Mouse (Mus musculus) CD4-positive, CD25-positive, alpha-beta regulatory T cell, adult 4 months (primary cell): ENCODE results near the gene Muc2. TPM values are rescaled to one million over a fixed set of nuclear protein-coding genes. Genes with fewer than 3 reads are reported as not detected.
A peak's percentile ranks its signal among the peaks of the same experiment; 100 is the strongest.
"Not testable (repeated sequence)": the region's sequence is repeated elsewhere in the genome, so short reads cannot be mapped to it uniquely, and the experiment has no call there.

Experiments
- ATAC-seq: one replicate; pipeline ENCODE4 v1.8.0; 2017
- polyA plus RNA-seq, 2 experiments: library from polyadenylated mRNA; unstranded; fragments of 100-300 nt; shearing (Covaris generic); gene quantifications; one replicate each; pipeline ENCODE4 v1.2.1; 2017

Gene Muc2
- polyA plus RNA-seq = not detected

DNA sequence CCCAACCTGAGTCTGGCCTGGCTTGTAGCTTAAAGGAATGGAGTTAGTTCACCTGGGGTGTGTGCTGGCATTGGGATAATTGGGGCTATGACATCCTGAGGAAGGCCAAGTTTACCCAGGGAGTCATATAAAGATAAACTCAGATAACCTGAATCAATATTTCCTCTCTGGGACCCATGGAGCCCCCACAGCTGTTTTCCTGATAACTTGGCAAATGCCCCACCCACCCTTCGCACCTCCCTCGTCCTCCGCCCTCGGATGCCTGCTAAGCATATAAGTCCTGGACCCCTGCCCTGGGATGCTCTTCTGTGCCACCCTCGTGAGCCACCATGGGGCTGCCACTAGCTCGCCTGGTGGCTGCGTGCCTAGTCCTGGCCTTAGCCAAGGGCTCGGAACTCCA, at the start of gene Muc2:
Gene Muc2, plus strand, starts transcription at position 301 of the 400 bp plus-strand sequence.
- ATAC-seq = no peak

DNA sequence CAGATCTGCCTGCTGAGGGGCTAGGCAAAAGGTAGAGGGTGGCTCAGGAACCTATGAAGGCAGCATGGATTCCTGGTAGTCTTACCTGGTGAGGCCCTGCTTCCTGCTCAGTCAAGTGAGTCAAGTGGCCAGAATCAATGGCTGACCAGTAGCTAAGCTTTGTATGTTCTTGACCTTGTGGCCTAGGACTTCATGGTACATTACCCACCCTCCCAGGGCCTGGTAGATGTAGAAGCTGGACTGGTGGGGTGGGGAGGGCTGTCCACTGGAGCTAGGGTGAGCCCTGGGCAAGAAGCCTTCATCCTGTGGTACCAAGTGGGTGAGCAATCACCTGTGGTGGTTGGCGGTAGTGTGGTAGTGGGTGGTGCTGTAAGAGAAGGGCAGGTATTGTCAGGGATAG, 47.8 kb upstream of the Muc2 start:
- ATAC-seq = no peak

DNA sequence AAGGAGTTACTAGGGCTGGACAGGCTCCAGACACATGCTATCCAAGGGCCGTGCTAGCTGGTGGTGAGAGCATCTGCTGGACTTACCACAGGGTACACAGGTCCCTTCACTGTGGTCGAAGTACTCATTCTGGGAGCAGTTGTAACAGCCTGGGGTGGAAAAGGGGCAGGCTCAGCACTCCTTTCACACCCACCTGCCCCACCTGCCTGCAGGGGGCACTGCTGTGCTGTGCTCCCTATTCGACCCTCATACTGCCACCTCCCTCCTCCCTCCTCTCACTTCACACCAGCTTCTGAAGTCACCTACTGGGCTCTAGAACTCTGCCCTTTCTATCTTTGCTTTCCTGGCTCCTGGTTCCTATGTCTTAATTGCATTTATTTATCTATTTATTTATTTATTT, 47.0 kb upstream of the Muc2 start:
- no peak for ATAC-seq

GRCm38 (mm10) chr7:141647083-141647482, 43.1 kb upstream of the Muc2 start:
- no peak for ATAC-seq

DNA sequence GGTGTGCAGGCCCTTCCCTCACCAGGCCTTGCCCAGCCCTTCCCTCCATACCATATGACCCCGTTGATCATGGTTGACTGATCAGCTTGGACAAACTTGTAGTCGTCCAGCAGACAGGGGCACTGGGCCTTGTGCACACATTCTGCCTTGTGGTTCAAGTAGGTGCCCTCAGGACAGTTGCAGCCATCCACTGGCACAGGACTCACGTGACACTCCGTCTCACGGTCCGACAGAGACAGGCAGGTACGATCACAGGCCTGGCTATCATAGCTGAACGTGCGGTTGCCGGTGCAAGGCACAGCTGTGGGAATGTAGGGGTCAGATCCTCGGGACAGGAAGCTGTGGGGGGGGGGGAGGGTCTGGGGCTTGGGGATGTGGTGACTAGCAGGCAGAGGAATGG, 42.3 kb upstream of the Muc2 start:
- ATAC-seq = no peak

GRCm38 (mm10) chr7:141652191-141652590, 37.9 kb upstream of the Muc2 start:
- ATAC-seq = no peak

- ATAC-seq = no peak
These were observed 29.8 kb upstream of the Muc2 start for GRCm38 (mm10) chr7:141660346-141660745.

- ATAC-seq = no peak
These were observed 28.7 kb upstream of the Muc2 start for GRCm38 (mm10) chr7:141661481-141661880.

DNA sequence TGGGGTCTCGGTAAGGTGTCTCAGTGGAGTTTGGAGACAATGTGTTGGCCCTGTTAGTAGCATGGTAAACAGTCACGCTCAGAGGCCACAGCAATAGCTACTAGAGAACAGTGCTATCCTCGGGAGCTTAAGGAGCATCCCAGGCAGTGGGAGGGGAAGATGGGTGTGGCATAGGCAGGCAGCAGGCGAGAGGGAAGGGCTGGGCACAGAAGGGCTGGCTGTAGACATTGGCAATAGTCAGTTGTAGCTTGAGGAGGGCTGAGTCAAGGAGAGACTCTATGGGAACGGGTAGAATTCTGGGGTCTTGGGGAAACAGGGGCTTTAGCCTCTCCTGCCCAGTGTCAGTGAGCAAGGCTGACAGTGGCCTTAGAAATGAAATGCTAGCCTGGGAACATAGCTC, 27.9 kb upstream of the Muc2 start:
- no peak for ATAC-seq

GRCm38 (mm10) chr7:141666190-141666589, 23.9 kb upstream of the Muc2 start:
- peak; percentile 69 for ATAC-seq

DNA sequence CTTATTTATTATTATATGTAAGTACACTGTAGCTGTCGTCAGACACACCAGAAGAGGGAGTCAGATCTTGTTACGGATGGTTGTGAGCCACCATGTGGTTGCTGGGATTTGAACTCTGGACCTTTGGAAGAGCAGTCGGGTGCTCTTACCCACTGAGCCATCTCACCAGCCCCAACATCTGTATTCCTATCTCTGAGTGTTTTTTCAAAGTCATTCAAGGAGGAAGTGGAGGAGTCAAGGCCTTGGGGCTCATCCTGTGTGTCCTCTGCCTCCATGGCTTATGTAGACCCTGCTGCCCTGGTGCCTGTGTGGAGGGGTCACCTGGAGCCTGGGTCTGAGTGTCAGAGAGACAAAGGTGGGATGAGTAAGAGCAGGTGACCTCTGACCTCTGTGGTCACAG, 21.0 kb upstream of the Muc2 start:
- not testable (repeated sequence) for ATAC-seq

- peak; percentile 47 for ATAC-seq
These were observed 19.1 kb upstream of the Muc2 start for GRCm38 (mm10) chr7:141670999-141671398.

DNA sequence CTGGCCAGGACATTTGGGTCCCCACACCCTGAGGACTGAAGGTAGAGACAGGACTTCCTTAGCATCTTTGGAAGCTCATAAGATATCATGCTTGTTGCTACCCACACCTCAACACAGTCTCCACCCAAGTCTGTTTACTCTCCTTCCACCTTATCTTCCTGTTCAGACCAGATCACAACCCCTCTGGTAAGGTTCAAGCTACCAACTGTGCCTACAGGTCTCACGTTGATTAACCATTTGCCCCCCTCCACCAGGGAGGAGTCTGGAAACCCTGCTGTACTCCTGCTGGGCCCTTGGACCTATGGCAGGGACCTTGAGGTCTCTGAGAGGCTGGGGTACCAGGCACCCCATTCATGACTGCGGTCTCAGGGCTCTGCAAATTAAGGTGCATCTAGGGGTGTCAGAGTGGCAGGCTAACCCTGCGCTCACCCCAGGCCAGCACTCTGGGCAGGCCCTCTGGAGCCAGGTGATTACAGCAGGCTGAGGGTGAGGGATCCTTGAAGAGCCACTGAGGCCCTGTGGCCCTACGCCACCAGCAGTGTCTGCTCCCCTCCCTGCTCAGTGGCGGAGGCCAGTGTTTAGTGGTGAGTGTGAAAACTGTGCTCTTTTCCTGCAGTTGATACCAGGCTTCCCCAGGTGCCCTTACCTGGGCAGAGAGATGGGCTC, 18.4 kb upstream of the Muc2 start:
- no peak for ATAC-seq

GRCm38 (mm10) chr7:141678922-141679321, 11.2 kb upstream of the Muc2 start:
- ATAC-seq = no peak

GRCm38 (mm10) chr7:141687330-141687729, 2.8 kb upstream of the Muc2 start:
- ATAC-seq = no peak

GRCm38 (mm10) chr7:141693591-141694273, 3.6 kb downstream of the Muc2 start:
- ATAC-seq = no peak

GRCm38 (mm10) chr7:141694274-141694639, 4.1 kb downstream of the Muc2 start:
- no peak for ATAC-seq

DNA sequence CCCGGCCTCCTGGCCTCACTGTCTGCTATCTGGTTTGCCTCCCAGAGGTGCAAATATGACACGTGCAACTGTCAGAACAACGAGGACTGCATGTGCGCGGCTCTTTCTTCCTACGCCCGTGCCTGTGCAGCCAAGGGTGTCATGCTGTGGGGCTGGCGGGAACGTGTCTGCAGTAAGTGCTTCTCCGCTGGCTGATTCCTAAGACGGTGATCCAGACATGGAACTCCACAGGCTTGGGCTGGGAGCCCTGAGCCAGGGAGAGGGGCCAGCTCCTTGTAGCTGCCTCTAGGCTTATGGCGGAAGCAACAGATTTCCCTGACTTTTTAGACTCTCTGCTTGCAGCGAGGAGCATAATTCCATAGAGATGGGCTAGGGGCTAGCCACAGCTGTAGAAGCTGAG, 6.4 kb downstream of the Muc2 start:
- ATAC-seq = no peak

- no peak for ATAC-seq
These were observed 9.5 kb downstream of the Muc2 start for GRCm38 (mm10) chr7:141699556-141700220.

GRCm38 (mm10) chr7:141747451-141748100, 57.4 kb downstream of the Muc2 start:
- ATAC-seq = no peak

- ATAC-seq = no peak
These were observed 62.4 kb downstream of the Muc2 start for GRCm38 (mm10) chr7:141752513-141752912.

- ATAC-seq = no peak
These were observed 65.7 kb downstream of the Muc2 start for GRCm38 (mm10) chr7:141755831-141756230.

- no peak for ATAC-seq
These were observed 68.2 kb downstream of the Muc2 start for GRCm38 (mm10) chr7:141758291-141758690.
